Mouse (Mus musculus) CD4-positive, CD25-positive, alpha-beta regulatory T cell, adult 2 months (primary cell): ENCODE results near the gene 2700097O09Rik.
A peak's percentile ranks its signal among the peaks of the same experiment; 100 is the strongest.
"Not testable (repeated sequence)": the region's sequence is repeated elsewhere in the genome, so short reads cannot be mapped to it uniquely, and the experiment has no call there.

Source experiments
- DNase-seq: peaks from one replicate; pipeline ENCODE4 v3.0.0-alpha.2; 2012; ENCODE audit warnings: low read depth, low spot score

Gene 2700097O09Rik

DNA sequence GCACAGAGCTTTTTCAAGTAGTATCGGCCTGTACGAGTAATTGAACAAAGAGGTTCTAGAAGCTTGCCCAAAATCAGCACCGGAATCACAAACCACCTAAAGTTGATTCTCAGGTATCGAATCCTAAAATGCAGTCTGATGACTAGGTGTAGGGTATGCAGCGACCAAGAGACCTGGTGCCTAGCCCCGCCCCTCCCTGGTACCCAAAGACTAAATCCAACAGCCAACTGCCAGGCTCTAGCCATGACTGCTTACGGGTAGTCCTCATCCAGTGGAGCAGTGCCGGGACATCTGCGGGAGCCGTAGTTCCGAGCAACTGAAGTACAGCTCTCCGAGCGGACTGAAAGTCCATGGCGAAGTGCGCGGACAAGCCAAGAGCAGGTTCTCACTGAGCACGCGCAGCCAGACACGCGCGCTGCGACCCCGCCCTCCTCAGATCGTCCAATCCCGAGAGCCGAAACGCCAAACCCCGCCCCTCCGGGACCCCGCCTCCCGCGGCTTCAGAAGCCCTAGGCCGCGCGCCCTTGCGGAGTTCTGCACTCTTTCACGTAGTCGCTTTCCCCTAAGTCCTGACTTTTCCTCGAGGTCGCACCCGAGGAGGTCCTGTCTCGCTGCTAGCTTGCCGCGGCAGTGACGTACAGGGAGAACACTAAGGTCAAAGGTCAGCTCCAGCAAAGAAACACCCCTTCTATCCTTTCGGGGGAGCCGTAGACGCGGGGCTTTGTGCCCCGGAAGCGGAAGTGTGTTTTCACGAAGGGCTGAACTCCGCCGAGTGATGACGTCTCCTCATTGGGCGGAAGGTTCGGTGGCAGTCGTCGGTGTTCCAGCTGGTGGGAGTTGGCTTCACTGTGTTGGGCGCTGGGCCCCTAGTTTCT lies at the start of gene 2700097O09Rik, which contains the start of gene Srp54a:
2700097O09Rik (minus strand) TSS at position 385 of the 875 bp plus-strand sequence.
Srp54a (plus strand) TSS at position 537 of the 875 bp plus-strand sequence.
- peak; percentile 96 for DNase-seq

DNA sequence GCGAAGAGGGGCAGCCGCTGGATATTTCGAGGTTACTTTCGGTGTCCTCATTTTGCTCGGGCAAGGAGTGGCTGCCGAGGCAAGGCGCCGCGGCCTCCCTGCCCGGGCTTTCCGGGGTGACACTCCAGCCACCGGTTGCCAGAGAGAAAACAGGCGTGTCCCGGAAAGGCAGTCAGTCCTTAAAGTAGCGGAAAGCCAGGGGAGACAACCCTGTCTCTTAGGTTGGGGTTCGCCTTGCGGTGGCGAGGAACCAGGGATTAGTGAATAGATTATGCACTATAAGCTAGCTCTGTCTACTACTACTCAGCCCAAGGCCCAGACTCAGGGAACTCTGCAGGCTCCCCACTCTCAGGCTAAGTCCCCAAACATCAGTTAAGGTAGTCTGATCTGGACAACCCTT lies 44.8 kb upstream of the 2700097O09Rik start:
- not testable (repeated sequence) for DNase-seq

DNA sequence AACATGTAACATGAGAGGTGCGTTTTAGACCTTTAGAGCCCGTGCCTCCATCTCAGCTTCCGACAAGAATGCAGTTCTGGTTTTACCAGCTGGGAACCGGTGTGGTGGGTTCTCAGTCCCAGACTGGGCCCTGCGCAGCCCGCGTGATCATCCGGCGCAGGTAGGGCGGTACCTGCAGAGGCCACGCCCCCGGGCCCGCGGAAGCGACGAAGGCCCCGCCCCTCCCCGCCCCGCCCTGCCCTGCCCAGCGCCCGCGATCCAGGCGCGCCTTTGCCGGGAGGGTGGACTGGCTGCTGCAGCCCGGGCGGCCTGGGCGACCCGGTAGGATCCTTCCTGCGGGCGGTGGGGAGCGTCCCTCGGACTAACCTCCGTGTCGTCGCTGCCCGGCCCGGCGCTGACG lies 44.3 kb upstream of the 2700097O09Rik start, which contains the start of gene Fam177a:
Fam177a (plus strand) TSS at position 228 of the 400 bp plus-strand sequence.
- not testable (repeated sequence) for DNase-seq

DNA sequence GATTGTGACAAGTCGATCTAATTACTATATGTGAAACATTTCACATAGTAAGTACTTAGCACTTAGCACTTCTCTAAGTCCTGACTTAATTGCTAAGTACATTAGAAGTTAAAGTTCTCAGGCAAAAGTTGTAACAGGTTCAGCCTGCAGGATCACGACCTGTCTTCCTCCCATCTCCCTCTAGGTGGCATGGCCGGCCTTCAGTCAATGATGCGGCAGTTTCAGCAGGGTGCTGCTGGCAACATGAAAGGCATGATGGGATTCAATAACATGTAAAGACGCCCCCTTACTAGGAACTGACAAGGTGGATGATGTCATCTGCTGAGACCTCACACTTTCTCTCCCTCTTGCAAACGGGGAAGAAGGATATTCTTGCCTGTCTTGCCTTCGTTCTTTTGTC lies 32.7 kb upstream of the 2700097O09Rik start:
- not testable (repeated sequence) for DNase-seq

GRCm38 (mm10) chr12:55092127-55092526 lies 12.2 kb upstream of the 2700097O09Rik start:
- DNase-seq, result not testable (repeated sequence)

GRCm38 (mm10) chr12:55080601-55080942 lies 662 bp upstream of the 2700097O09Rik start:
- DNase-seq, result not testable (repeated sequence)

GRCm38 (mm10) chr12:55078706-55079105 lies 1.2 kb downstream of the 2700097O09Rik start:
- DNase-seq, result peak; percentile 51

DNA sequence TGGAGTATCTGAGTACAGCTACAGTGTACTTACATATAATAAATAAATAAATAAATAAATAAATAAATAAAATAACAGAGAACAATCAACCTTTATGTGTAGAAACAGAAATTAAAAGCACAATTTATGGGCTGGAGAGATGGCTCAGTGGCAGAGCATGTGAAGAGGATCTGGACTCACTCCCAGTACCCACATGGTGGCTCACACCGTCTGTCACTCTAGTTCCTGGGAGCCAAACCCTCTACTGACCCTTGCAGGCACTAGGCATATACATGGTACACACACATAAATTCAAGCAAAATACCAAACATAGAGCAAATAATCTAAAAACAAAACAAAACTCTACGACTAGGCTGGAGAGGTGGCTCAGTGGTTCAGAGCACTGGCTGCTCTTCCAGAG lies 4.6 kb downstream of the 2700097O09Rik start:
- no peak for DNase-seq

DNA sequence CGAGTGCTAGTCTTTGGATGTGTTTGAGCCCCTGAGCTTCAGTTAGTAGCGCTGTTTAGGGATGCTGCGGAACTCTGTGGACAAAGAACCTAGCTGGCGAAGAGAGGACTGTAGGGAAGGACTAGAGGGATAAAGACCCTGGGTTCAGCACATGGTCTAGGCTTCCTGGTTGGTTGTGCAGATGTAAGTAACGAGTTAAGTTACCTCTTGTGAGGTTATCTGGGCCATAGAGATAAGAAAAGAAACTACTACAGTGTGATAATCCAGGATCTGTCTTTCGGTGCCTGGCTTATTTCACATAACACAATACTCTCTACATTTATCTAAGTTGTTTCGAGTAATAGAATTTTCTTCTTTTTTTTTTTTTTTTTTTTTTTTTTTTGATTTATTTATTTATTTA lies 6.2 kb downstream of the 2700097O09Rik start:
- no peak for DNase-seq

GRCm38 (mm10) chr12:55072495-55072894 lies 7.4 kb downstream of the 2700097O09Rik start:
- DNase-seq, result no peak

DNA sequence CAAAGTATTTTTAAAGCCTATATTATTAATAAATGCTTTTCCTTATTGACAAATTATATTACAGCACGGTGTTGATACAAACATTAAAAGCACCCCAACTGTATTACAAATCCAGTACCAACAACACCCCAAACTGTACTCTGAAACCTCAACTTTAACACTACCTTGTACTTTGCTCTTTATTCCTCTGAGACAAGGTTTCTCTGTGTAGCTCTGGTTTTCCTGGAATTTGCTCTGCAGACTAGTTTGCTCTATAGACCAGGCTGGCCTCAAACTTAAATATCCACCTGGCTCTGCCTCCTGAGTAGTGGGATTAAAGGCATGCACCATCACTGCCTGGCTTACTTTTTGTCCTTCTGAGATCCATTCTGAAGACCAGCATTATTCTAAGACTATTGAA lies 17.8 kb downstream of the 2700097O09Rik start:
- no peak for DNase-seq

DNA sequence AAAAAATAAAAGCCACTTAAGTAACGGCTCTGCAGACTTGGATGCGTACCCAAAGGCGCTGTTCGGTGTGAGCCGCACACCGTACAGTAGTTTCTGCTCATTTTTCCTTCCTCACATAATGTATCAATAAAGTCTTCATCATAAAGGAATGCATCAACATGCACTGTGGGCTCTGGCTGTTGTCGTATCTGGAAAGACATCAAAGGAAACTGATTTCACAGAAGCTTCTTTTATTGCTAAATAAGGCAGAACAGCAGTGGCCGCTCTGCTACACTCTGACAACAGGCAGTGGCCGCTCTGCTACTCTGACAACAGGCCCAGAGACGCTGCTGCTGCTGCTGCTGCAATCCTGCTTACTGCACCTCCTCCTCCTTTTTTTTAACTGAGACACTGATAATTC lies 18.9 kb downstream of the 2700097O09Rik start:
- DNase-seq, result no peak

GRCm38 (mm10) chr12:55060212-55060898 lies 19.6 kb downstream of the 2700097O09Rik start:
- DNase-seq, result peak; percentile 9

GRCm38 (mm10) chr12:55059812-55060211 lies 20.1 kb downstream of the 2700097O09Rik start:
- DNase-seq, result no peak

DNA sequence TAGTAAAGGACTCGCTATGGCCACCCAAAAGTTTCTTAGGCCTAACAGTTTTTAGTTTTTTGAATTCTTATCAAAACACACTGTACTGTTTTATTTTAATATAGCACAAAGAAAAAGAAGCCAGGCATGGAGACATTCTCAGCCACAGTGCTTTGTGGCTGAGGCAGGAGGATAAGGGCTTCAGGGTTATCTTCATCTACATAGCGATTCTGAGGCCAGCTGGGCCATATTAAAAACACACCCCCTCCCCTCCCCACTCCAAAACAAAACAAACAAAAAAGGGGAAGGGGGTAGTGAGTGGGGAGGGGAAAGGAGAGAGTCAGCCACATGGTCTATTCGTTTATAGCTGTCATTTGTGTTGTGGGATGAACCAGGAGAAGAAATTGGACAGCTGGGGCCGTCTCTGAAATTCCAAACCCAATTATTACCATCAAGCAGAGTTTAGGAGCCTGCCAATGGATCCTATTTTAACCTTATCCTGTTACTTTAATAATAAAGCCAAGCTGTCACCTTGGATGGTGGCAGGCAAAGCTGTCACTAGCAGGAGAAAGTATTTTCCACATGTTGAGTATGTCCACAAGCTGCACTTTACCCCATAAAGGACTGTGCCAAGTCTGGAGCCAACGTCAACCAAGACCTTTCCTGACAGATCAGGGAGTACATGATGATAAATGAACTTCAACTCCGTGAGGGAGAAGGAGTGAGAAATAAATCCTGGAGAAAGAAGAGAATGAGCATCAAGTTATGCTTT lies 20.9 kb downstream of the 2700097O09Rik start:
- no peak for DNase-seq

- DNase-seq, result no peak
These were observed 23.2 kb downstream of the 2700097O09Rik start for GRCm38 (mm10) chr12:55056703-55057102.

- no peak for DNase-seq
These were observed 25.2 kb downstream of the 2700097O09Rik start for GRCm38 (mm10) chr12:55054551-55055241.

DNA sequence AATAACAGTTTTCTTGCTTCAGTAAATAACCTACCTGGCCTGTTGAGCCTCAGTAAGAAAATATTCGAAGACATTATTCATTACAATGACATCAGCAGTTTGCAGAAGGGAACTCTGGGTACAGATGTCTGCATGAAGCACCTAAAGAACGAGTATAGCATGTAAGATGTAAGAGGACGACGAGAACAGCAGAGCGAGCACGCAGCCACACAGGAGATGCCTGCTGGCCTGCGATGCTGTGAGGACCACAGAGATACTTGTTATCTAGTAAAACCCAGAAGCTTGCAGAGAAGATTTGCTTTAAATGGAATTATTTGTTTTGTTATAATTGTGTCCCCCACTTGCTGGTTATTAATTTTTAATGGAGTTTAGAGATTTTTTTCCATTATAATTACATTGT lies 26.6 kb downstream of the 2700097O09Rik start:
- DNase-seq, result no peak

GRCm38 (mm10) chr12:55051210-55052173 lies 28.4 kb downstream of the 2700097O09Rik start:
- DNase-seq, result no peak

DNA sequence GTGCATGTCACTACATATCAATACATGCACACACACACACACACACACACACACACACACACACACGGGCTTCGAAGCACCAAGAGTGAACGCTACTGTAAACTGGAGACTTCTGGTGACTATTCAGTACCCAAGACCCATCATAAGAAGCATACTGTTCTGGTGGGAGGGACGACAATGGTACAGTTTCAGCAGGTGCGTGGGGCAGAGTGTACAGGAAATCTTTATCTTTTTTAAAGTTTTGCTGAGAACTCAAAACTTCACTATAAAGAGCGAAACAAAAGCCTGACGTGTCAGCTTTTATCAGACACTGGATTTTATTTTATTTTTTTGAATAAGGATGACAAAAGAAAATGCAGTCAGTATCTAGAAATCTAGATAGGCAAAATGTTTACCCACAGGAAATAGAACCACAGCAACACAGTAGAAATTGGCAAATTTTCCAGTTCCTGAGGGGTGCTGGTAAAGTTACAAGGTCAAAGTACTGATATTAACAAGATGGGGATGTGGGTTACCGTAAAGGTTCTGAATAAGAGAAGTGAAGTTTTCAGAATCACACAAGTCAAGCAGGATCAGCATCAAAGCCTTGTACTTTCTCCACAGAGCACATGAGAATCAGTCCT lies 30.1 kb downstream of the 2700097O09Rik start:
- peak; percentile 42 for DNase-seq
